Mouse (Mus musculus): Measurements from ENCODE around the gene Tmc3. TPM values are rescaled to one million over a fixed set of nuclear protein-coding genes. Genes with fewer than 3 reads are reported as not detected.

Tmc3 gene
- polyA plus RNA-seq, 1 experiment from 2014 or later: 1.5 TPM

GRCm38 (mm10) chr7:83565976-83566375 is 18.8 kb upstream of the Tmc3 start:
- no peak overlapping the region for H3K27ac ChIP-seq
- ATAC-seq (ENCODE audit: low FRiP score, low read depth): no peak
- H3K9me3 ChIP-seq: no peaks in the 10 kb centered on the region
- WGBS: 44% methylated on average over 7 of the region's 7 CpGs
- no peak overlapping the region for H3K9ac ChIP-seq
- no peaks in the 10 kb centered on the region for H3K36me3 ChIP-seq
- H3K4me3 ChIP-seq: no peak overlapping the region
- H3K4me2 ChIP-seq (replicated peaks): no peak overlapping the region
- peaks cover 10% of the 10 kb centered on the region for H3K4me1 ChIP-seq
- no peaks in the 10 kb centered on the region for H3K27me3 ChIP-seq

- no peak for ATAC-seq (ENCODE audit: low FRiP score, low read depth)
- Histone ChIP-seq H3K9ac (no peak overlapping the region), H3K4me2 (replicated peaks) (no peak overlapping the region), H3K27ac (no peak overlapping the region), H3K4me1 (peaks cover 10% of the 10 kb centered on the region), H3K9me3 (no peaks in the 10 kb centered on the region), H3K4me3 (no peak overlapping the region), H3K36me3 (no peaks in the 10 kb centered on the region), H3K27me3 (no peaks in the 10 kb centered on the region)
- WGBS: 51% methylated on average over 16 of the region's 16 CpGs
Measured at GRCm38 (mm10) chr7:83567841-83568500, 16.8 kb upstream of the Tmc3 start.

GRCm38 (mm10) chr7:83568815-83569214 is 15.9 kb upstream of the Tmc3 start:
- ATAC-seq (ENCODE audit: low FRiP score, low read depth): no peak
- WGBS: 53% methylated on average over 2 of the region's 2 CpGs
- no peak overlapping the region for H3K4me3 ChIP-seq
- no peaks in the 10 kb centered on the region for H3K27me3 ChIP-seq
- no peak overlapping the region for H3K9ac ChIP-seq
- no peaks in the 10 kb centered on the region for H3K36me3 ChIP-seq
- H3K9me3 ChIP-seq: no peaks in the 10 kb centered on the region
- no peak overlapping the region for H3K27ac ChIP-seq
- peaks cover 10% of the 10 kb centered on the region for H3K4me1 ChIP-seq
- no peak overlapping the region for H3K4me2 ChIP-seq (replicated peaks)

DNA sequence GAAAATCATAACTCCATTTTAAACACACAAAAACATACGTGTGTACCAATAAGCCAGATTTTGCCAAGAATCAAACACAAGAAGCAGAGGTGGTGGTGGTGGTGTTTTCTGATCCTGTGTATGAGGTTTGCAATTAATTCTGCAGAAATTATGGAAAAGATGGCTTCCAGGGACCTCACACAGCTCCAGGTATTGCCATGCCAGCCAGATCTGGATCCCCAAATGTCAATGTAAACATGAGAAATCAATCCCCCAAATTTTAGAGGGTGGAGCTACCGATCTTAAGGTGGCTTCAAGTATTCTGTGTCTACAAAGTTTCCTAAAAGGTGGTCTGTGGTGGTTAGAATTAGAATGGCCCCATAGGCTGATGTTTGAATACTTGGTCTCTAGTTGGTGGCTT is 15.3 kb upstream of the Tmc3 start:
- Histone ChIP-seq H3K4me3 (no peak overlapping the region), H3K27ac (no peak overlapping the region), H3K9me3 (no peaks in the 10 kb centered on the region), H3K27me3 (no peaks in the 10 kb centered on the region), H3K9ac (no peak overlapping the region), H3K36me3 (no peaks in the 10 kb centered on the region), H3K4me2 (replicated peaks) (no peak overlapping the region), H3K4me1 (peaks cover 10% of the 10 kb centered on the region)
- no peak for ATAC-seq (ENCODE audit: low FRiP score, low read depth)
- 88% methylated on average over 2 of the region's 2 CpGs for WGBS

GRCm38 (mm10) chr7:83571077-83571476 is 13.7 kb upstream of the Tmc3 start:
- Histone ChIP-seq H3K4me2 (replicated peaks) (no peak overlapping the region), H3K36me3 (no peaks in the 10 kb centered on the region), H3K4me3 (no peak overlapping the region), H3K27me3 (no peaks in the 10 kb centered on the region), H3K27ac (no peak overlapping the region), H3K9ac (no peak overlapping the region), H3K4me1 (peaks cover 8% of the 10 kb centered on the region), H3K9me3 (no peaks in the 10 kb centered on the region)
- ATAC-seq (ENCODE audit: low FRiP score, low read depth): no peak
- 47% methylated on average over 4 of the region's 4 CpGs for WGBS

DNA sequence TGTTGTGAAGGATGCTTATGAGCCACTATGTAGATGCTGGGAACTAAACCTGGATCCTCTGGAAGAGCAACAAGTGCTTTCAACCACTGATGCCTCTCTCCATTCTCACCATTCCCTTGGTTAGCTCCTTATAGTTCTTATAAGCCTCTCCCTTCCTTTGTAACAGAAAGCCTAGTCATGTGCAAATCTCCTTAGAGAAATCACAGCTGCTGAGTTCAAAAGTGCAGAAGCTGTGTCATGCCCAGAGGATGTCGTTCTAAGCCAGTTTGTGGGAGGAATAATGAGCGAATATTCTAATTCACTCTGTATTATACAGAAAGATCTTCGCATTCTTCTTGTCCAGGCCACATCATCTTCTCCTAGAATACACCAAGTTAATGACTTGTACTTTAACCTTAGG is 12.8 kb upstream of the Tmc3 start:
- no peak for ATAC-seq (ENCODE audit: low FRiP score, low read depth)
- no peak overlapping the region for H3K4me2 ChIP-seq (replicated peaks)
- H3K9ac ChIP-seq: no peak overlapping the region

GRCm38 (mm10) chr7:83572451-83572850 is 12.3 kb upstream of the Tmc3 start:
- H3K4me1 ChIP-seq: peaks cover 7% of the 10 kb centered on the region
- H3K9me3 ChIP-seq: no peaks in the 10 kb centered on the region
- no peak overlapping the region for H3K4me2 ChIP-seq (replicated peaks)
- H3K9ac ChIP-seq: no peak overlapping the region
- H3K36me3 ChIP-seq: no peaks in the 10 kb centered on the region
- H3K27ac ChIP-seq: no peak overlapping the region
- no peak; the same call in 1 of the 2 replicates for ATAC-seq (ENCODE audit: low FRiP score, low read depth)
- H3K4me3 ChIP-seq: no peak overlapping the region
- no peaks in the 10 kb centered on the region for H3K27me3 ChIP-seq
- 69% methylated on average over 2 of the region's 2 CpGs for whole genome bisulfite sequencing

More for the DNA sequence above, 12.8 kb upstream of the Tmc3 start:
- 71% methylated on average over 3 of the region's 3 CpGs for WGBS
- Histone ChIP-seq H3K27ac (no peak overlapping the region), H3K4me3 (no peak overlapping the region), H3K36me3 (no peaks in the 10 kb centered on the region), H3K4me1 (peaks cover 7% of the 10 kb centered on the region), H3K27me3 (no peaks in the 10 kb centered on the region), H3K9me3 (no peaks in the 10 kb centered on the region)

DNA sequence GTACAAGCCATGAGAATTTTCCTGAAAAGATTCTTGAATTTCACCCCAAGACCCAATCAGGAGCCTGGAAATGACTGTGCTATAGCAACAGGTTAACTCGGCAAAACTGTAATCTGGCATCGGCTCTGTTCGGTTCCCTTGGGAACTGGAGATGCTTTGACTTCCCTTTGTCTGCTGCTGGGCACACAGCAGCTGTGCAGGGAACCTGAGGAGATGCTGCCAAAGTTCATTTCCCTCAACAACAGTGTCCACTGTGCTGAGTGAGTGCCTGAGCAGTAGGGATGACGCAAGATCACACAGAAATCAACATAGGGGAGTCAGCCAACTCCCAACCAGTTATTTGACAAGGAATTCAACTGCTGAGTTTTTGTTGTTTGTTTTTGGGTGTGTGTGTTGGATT is 3.8 kb upstream of the Tmc3 start:
- ATAC-seq (ENCODE audit: low FRiP score, low read depth): no peak
- Histone ChIP-seq H3K4me3 (no peak overlapping the region), H3K9ac (no peak overlapping the region)

DNA sequence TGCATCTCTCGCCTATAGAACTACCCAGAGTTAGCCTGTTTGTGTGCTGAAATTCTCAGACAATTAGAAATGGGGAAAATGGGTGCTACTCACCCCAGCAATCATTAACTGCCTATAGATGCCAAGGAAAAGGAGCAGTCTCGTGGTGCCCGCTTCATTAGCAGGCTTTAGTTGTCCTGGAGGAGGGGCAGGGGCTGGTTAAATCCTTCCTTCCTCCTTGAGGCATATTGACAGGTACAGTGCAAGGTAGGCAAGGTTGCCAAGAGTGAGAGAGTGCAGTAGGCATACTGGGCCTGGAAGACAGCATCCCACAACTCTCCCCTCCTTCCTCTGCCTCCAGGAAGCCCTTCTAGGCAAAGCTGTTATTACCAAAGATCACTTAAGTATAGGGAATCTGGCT is 9.3 kb downstream of the Tmc3 start:
- WGBS: 84% methylated on average over 3 of the region's 3 CpGs
- no peaks in the 10 kb centered on the region for H3K27me3 ChIP-seq

More for the DNA sequence above, 3.8 kb upstream of the Tmc3 start:
- Histone ChIP-seq H3K4me1 (peaks cover 12% of the 10 kb centered on the region), H3K27ac (no peak overlapping the region), H3K4me2 (replicated peaks) (no peak overlapping the region), H3K27me3 (no peaks in the 10 kb centered on the region), H3K9me3 (no peaks in the 10 kb centered on the region), H3K36me3 (no peaks in the 10 kb centered on the region)
- 76% methylated on average over 4 of the region's 4 CpGs for WGBS

DNA sequence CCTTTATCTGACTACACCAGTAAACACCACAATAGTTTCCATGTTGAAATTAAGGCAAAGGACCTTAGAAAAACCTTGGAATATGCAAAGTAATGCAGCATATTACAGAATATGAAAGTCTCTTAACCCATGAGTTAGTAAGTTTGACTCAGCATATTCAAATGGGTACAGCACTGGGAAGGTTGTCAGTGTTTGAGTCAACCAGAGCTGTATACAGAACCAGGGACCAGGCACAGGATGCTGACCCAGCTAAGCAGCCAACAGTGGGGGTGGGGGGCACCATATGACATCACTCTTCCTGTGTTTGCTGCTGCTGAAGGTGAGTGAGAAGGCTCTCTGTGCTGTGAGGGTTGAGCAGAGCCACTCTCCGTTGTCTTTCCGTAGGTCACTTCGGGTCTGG is 12.3 kb downstream of the Tmc3 start:
- H3K9ac ChIP-seq: no peak overlapping the region
- H3K4me2 ChIP-seq (replicated peaks): no peak overlapping the region
- H3K4me1 ChIP-seq: no peaks in the 10 kb centered on the region
- H3K4me3 ChIP-seq: no peak overlapping the region
- H3K36me3 ChIP-seq: no peaks in the 10 kb centered on the region
- WGBS: 85% methylated on average over 3 of the region's 3 CpGs
- no peak overlapping the region for H3K27ac ChIP-seq
- ATAC-seq (ENCODE audit: low FRiP score, low read depth): no peak
- no peaks in the 10 kb centered on the region for H3K27me3 ChIP-seq
- no peaks in the 10 kb centered on the region for H3K9me3 ChIP-seq

More for the DNA sequence above, 9.3 kb downstream of the Tmc3 start:
- Histone ChIP-seq H3K9me3 (no peaks in the 10 kb centered on the region), H3K4me1 (peaks cover 4% of the 10 kb centered on the region; the same call in 1 of the 2 replicates), H3K36me3 (no peaks in the 10 kb centered on the region), H3K27ac (no peak overlapping the region), H3K9ac (no peak overlapping the region), H3K4me2 (replicated peaks) (no peak overlapping the region), H3K4me3 (no peak overlapping the region)
- ATAC-seq (ENCODE audit: low FRiP score, low read depth): no peak

- no peak overlapping the region for H3K27ac ChIP-seq
- no peaks in the 10 kb centered on the region for H3K36me3 ChIP-seq
- H3K4me1 ChIP-seq: peaks cover 2% of the 10 kb centered on the region
- no peak overlapping the region for H3K4me2 ChIP-seq (replicated peaks)
- no peak for ATAC-seq (ENCODE audit: low FRiP score, low read depth)
- H3K9ac ChIP-seq: no peak overlapping the region
- 87% methylated on average over 13 of the region's 13 CpGs for WGBS
- no peaks in the 10 kb centered on the region for H3K9me3 ChIP-seq
- no peaks in the 10 kb centered on the region for H3K27me3 ChIP-seq
- no peak overlapping the region for H3K4me3 ChIP-seq
Measured at GRCm38 (mm10) chr7:83598997-83599912, 14.5 kb downstream of the Tmc3 start.

GRCm38 (mm10) chr7:83599913-83600286 is 15.2 kb downstream of the Tmc3 start:
- Histone ChIP-seq H3K9ac (no peak overlapping the region), H3K36me3 (no peaks in the 10 kb centered on the region), H3K27me3 (no peaks in the 10 kb centered on the region), H3K9me3 (no peaks in the 10 kb centered on the region), H3K4me2 (replicated peaks) (no peak overlapping the region), H3K27ac (no peak overlapping the region), H3K4me1 (peaks cover 8% of the 10 kb centered on the region), H3K4me3 (no peak overlapping the region)
- 60% methylated on average over 8 of the region's 8 CpGs for WGBS
- no peak for ATAC-seq (ENCODE audit: low FRiP score, low read depth)

All from limb, embryonic 13.5 days (tissue).